Mouse (Mus musculus) C2C12 (cell line): ENCODE measurements around the gene Maff.
A peak's percentile ranks its signal among the peaks of the same experiment; 100 is the strongest.

ENCODE experiments used
- CEBPB ChIP-seq: IDR thresholded peaks from one replicate; pipeline ENCODE4 v1.6.1; 2011; ENCODE audit warnings: low read depth, mild to moderate bottlenecking, control low read depth, moderate library complexity
- CTCF ChIP-seq: IDR thresholded peaks from one replicate; pipeline ENCODE4 v1.5.1; 2011; ENCODE audit not compliant: control insufficient read depth, insufficient read depth, insufficient read length
- MAX ChIP-seq: IDR thresholded peaks from one replicate; pipeline ENCODE4 v1.6.1; 2011; ENCODE audit warnings: mild to moderate bottlenecking, control low read depth
- MYOD1 ChIP-seq: IDR thresholded peaks from one replicate; pipeline ENCODE4 v1.6.1; 2011; ENCODE audit warnings: low read depth; ENCODE audit not compliant: control insufficient read depth, insufficient read length
- MYOG ChIP-seq: IDR thresholded peaks from one replicate; pipeline ENCODE4 v1.6.1; 2011; ENCODE audit not compliant: control insufficient read depth, insufficient read length; ENCODE audit errors: extremely low read depth
- USF1 ChIP-seq: IDR thresholded peaks from one replicate; pipeline ENCODE4 v1.6.1; 2011; ENCODE audit warnings: low read depth, mild to moderate bottlenecking, control low read depth, moderate library complexity

- TF ChIP-seq CEBPB (no peak), CTCF (no peak), USF1 (peak; percentile 92), MAX (peak; percentile 99), MYOG (no peak), MYOD1 (no peak)
Observed at GRCm38 (mm10) chr15:79328058-79328938, 18.1 kb upstream of the Maff start, which contains the start of gene Pla2g6.
